Mouse (Mus musculus): Measurements from ENCODE around the gene Fgfr2.

Fgfr2 gene

GRCm38 (mm10) chr7:133013923-133014322 lies 109.2 kb downstream of the Fgfr2 start:
- in situ Hi-C loops (cut with MboI; ENCODE audit: unreplicated experiment in 2 of 2): loop anchor here (10.0 to 25.0 kb wide), 3 partner anchors 1469 to 1602 kb away; partner anchors contain the start of genes Hmx2 (in 2 of the 2), Hmx3 (in 2 of the 2), Acadsb (in 1 of the 2) and Ikzf5 (in 1 of the 2)

GRCm38 (mm10) chr7:133012637-133013366 lies 110.3 kb downstream of the Fgfr2 start:
- in situ Hi-C loops (cut with MboI; ENCODE audit: unreplicated experiment in 2 of 2): loop anchor here (10.0 to 25.0 kb wide), 3 partner anchors 1468 to 1601 kb away; partner anchors contain the start of genes Hmx2 (in 2 of the 2), Hmx3 (in 2 of the 2), Acadsb (in 1 of the 2) and Ikzf5 (in 1 of the 2)

GRCm38 (mm10) chr7:133011611-133012010 lies 111.5 kb downstream of the Fgfr2 start:
- in situ Hi-C loops (cut with MboI; ENCODE audit: unreplicated experiment in 2 of 2): loop anchor here (10.0 to 25.0 kb wide), 3 partner anchors 1467 to 1599 kb away; partner anchors contain the start of genes Hmx2 (in 2 of the 2), Hmx3 (in 2 of the 2), Acadsb (in 1 of the 2) and Ikzf5 (in 1 of the 2)

- in situ Hi-C loops (cut with MboI; ENCODE audit: unreplicated experiment in 2 of 2): loop anchor here (10.0 to 25.0 kb wide), 3 partner anchors 1466 to 1599 kb away; partner anchors contain the start of genes Hmx2 (in 2 of the 2), Hmx3 (in 2 of the 2), Acadsb (in 1 of the 2) and Ikzf5 (in 1 of the 2)
These were observed 112.0 kb downstream of the Fgfr2 start for GRCm38 (mm10) chr7:133011191-133011590.

GRCm38 (mm10) chr7:133010477-133010876 lies 112.7 kb downstream of the Fgfr2 start:
- in situ Hi-C loops (cut with MboI; ENCODE audit: unreplicated experiment in 2 of 2): loop anchor here (10.0 to 25.0 kb wide), 3 partner anchors 1466 to 1598 kb away; partner anchors contain the start of genes Hmx2 (in 2 of the 2), Hmx3 (in 2 of the 2), Acadsb (in 1 of the 2) and Ikzf5 (in 1 of the 2)

- in situ Hi-C loops (cut with MboI; ENCODE audit: unreplicated experiment in 2 of 2): loop anchor here (5.0 to 25.0 kb wide), 8 partner anchors 525 to 1597 kb away; partner anchors contain the start of genes Hmx2 (in 2 of the 2), Hmx3 (in 2 of the 2), Acadsb (in 1 of the 2) and Ikzf5 (in 1 of the 2)
These were observed 113.5 kb downstream of the Fgfr2 start for GRCm38 (mm10) chr7:133009676-133010075.

- in situ Hi-C loops (cut with MboI; ENCODE audit: unreplicated experiment in 2 of 2): loop anchor here (5.0 to 25.0 kb wide), 7 partner anchors 524 to 1596 kb away; partner anchors contain the start of genes Acadsb (in 1 of the 2), Hmx2 (in 1 of the 2), Hmx3 (in 1 of the 2) and Ikzf5 (in 1 of the 2)
These were observed 114.5 kb downstream of the Fgfr2 start for GRCm38 (mm10) chr7:133008663-133009062.

- in situ Hi-C loops (cut with MboI; ENCODE audit: unreplicated experiment in 2 of 2): loop anchor here (5.0 to 25.0 kb wide), 7 partner anchors 523 to 1595 kb away; partner anchors contain the start of genes Acadsb (in 1 of the 2), Hmx2 (in 1 of the 2), Hmx3 (in 1 of the 2) and Ikzf5 (in 1 of the 2)
These were observed 115.8 kb downstream of the Fgfr2 start for GRCm38 (mm10) chr7:133007343-133007742.

GRCm38 (mm10) chr7:133005772-133006171 lies 117.4 kb downstream of the Fgfr2 start:
- in situ Hi-C loops (cut with MboI; ENCODE audit: unreplicated experiment in 2 of 2): loop anchor here (5.0 to 25.0 kb wide), 7 partner anchors 521 to 1593 kb away; partner anchors contain the start of genes Acadsb (in 1 of the 2), Hmx2 (in 1 of the 2), Hmx3 (in 1 of the 2) and Ikzf5 (in 1 of the 2)

- in situ Hi-C loops (cut with MboI; ENCODE audit: unreplicated experiment in 2 of 2): loop anchor here (10.0 to 25.0 kb wide), 6 partner anchors 519 to 1591 kb away; partner anchors contain the start of genes Acadsb (in 1 of the 2), Hmx2 (in 1 of the 2), Hmx3 (in 1 of the 2) and Ikzf5 (in 1 of the 2)
These were observed 119.7 kb downstream of the Fgfr2 start for GRCm38 (mm10) chr7:133003421-133003820.

GRCm38 (mm10) chr7:133002271-133002670 lies 120.9 kb downstream of the Fgfr2 start:
- in situ Hi-C loops (cut with MboI; ENCODE audit: unreplicated experiment in 2 of 2): loop anchor here (10.0 to 25.0 kb wide), 6 partner anchors 517 to 1590 kb away; partner anchors contain the start of genes Acadsb (in 1 of the 2), Hmx2 (in 1 of the 2), Hmx3 (in 1 of the 2) and Ikzf5 (in 1 of the 2)

GRCm38 (mm10) chr7:133001388-133001787 lies 121.8 kb downstream of the Fgfr2 start:
- in situ Hi-C loops (cut with MboI; ENCODE audit: unreplicated experiment in 2 of 2): loop anchor here (10.0 to 25.0 kb wide), 6 partner anchors 517 to 1589 kb away; partner anchors contain the start of genes Acadsb (in 1 of the 2), Hmx2 (in 1 of the 2), Hmx3 (in 1 of the 2) and Ikzf5 (in 1 of the 2)

GRCm38 (mm10) chr7:132999061-132999460 lies 124.1 kb downstream of the Fgfr2 start:
- in situ Hi-C loops (cut with MboI; ENCODE audit: unreplicated experiment in 2 of 2): loop anchor here (5.0 to 25.0 kb wide), 5 partner anchors 64 to 347 kb away; partner anchors contain the start of gene Zranb1 (in 2 of the 2)

- in situ Hi-C loops (cut with MboI; ENCODE audit: unreplicated experiment in 2 of 2): loop anchor here (5.0 to 25.0 kb wide), 5 partner anchors 64 to 346 kb away; partner anchors contain the start of gene Zranb1 (in 2 of the 2)
These were observed 124.5 kb downstream of the Fgfr2 start for GRCm38 (mm10) chr7:132998639-132999038.

- in situ Hi-C loops (cut with MboI; ENCODE audit: unreplicated experiment in 2 of 2): loop anchor here (5.0 to 25.0 kb wide), 5 partner anchors 62 to 344 kb away; partner anchors contain the start of gene Zranb1 (in 2 of the 2)
These were observed 126.8 kb downstream of the Fgfr2 start for GRCm38 (mm10) chr7:132996391-132996790.

- in situ Hi-C loops (cut with MboI; ENCODE audit: unreplicated experiment in 2 of 2): loop anchor here (5.0 to 25.0 kb wide), 6 partner anchors 60 to 437 kb away; partner anchors contain the start of gene Zranb1 (in 2 of the 2)
These were observed 128.4 kb downstream of the Fgfr2 start for GRCm38 (mm10) chr7:132994628-132995191.

GRCm38 (mm10) chr7:132994120-132994519 lies 129.0 kb downstream of the Fgfr2 start:
- in situ Hi-C loops (cut with MboI; ENCODE audit: unreplicated experiment in 2 of 2): loop anchor here (5.0 to 25.0 kb wide), 4 partner anchors 59 to 437 kb away; partner anchors contain the start of gene Zranb1 (in 1 of the 2)

- in situ Hi-C loops (cut with MboI; ENCODE audit: unreplicated experiment in 2 of 2): loop anchor here (5.0 to 25.0 kb wide), 4 partner anchors 58 to 436 kb away; partner anchors contain the start of gene Zranb1 (in 1 of the 2)
These were observed 130.1 kb downstream of the Fgfr2 start for GRCm38 (mm10) chr7:132992967-132993615.
